Mouse (Mus musculus) E14TG2a.4 (cell line): ENCODE measurements around the gene Lat2.

Experiments used
- CTCF ChIP-seq: conservative IDR thresholded peaks from 2 replicates; pipeline ENCODE4 v1.5.1; 2014; ENCODE audit warnings: low read length
- NANOG ChIP-seq: IDR thresholded peaks from 2 replicates; pipeline ENCODE4 v1.6.1; 2014; ENCODE audit warnings: borderline replicate concordance, low read length, mixed read lengths

DNA sequence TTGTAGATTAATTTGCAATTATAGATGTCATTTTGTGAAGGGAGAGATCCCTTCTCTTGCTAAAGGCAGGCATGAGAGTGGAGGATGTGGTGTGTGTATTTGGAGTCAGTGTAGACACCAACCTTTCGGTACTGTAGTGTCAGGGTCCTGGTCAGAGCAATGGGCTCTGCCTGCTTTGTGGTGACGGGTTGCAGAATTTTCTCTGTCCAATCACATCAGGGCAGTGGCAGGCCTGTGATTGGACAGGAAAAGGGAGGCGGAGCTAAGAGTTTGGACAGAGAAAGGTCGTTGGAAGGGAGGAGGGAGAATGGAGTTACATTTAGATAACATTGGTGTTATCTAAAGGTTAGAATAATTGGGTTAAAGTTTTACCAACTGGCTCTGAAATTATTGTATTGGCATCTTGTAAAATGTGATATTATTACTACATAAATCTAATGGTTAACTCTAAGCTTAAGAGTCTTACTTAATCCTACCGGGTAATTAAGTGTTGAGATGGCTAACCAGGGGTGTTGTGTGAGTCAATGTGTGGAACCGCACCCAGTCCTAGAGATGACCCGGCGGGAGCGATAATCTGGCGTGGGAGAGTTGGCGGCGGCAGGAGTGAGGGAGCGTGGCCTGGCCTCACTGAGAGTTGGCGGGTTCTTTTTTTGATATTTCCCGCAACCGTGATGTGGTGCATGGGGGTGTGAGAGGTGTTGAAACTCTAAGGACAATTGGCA, 54.2 kb downstream of the Lat2 start:
- no peak for TF ChIP-seq CTCF
- TF ChIP-seq NANOG, result no peak
